Mouse (Mus musculus) B cell, adult 2 months (primary cell): ENCODE data around the gene 4833427G06Rik.
A peak's percentile ranks its signal among the peaks of the same experiment; 100 is the strongest.

Experiments used
- DNase-seq, 2 experiments: peaks; one replicate each; pipeline ENCODE4 v3.0.0; 2022

The 4833427G06Rik gene

GRCm38 (mm10) chr9:51060601-51061000, 41.3 kb downstream of the 4833427G06Rik start, which contains the start of gene Btg4:
Gene Btg4, plus strand, starts transcription at chr9:51060901.
- DNase-seq = no peak

- no peak for DNase-seq
Observed at GRCm38 (mm10) chr9:51058951-51059521, 42.8 kb downstream of the 4833427G06Rik start.

- no peak for DNase-seq
Observed at GRCm38 (mm10) chr9:51056360-51057324, 45.2 kb downstream of the 4833427G06Rik start.

GRCm38 (mm10) chr9:51052180-51052579, 49.7 kb downstream of the 4833427G06Rik start:
- DNase-seq = peak; percentile 34 to 41

- DNase-seq = no peak
Observed at GRCm38 (mm10) chr9:51042136-51042535, 59.7 kb downstream of the 4833427G06Rik start.

- no peak for DNase-seq
Observed at GRCm38 (mm10) chr9:51041491-51041980, 60.3 kb downstream of the 4833427G06Rik start.

GRCm38 (mm10) chr9:51032785-51033529, 68.9 kb downstream of the 4833427G06Rik start:
- no peak for DNase-seq

GRCm38 (mm10) chr9:51032291-51032690, 69.6 kb downstream of the 4833427G06Rik start:
- DNase-seq = no peak

- DNase-seq = no peak
Observed at GRCm38 (mm10) chr9:51031603-51032002, 70.3 kb downstream of the 4833427G06Rik start.
